In genomic region chr12:82086441-82086840, GRCm38 (mm10) we compare ENCODE assay signal across 23 mouse cellular contexts.
A peak's percentile ranks its signal among the peaks of the same experiment; 100 is the strongest.
DNase-seq lines count a peak whose midpoint lies in the region; ATAC-seq and TF ChIP-seq lines count a peak whose summit lies in the region.
"Had no signal": no experiment of that assay in that cellular context is flagged by ENCODE, and none has a peak within 500 bp of the region (broad histone marks: within the 10 kb centered on the region; RNA-seq: fewer than 3 reads in every experiment).

No protein-coding gene starts in this region.

- no peak overlapping the region for H3K4me3 ChIP-seq in liver, postnatal 0 days (ENCODE audit: low read depth, low read length)
- H3K4me3 ChIP-seq in forebrain, embryonic 14.5 days (ENCODE audit: low read depth, low read length) = no peak overlapping the region
- H3K4me3 ChIP-seq: forebrain, embryonic 10.5 days; forebrain, embryonic 13.5 days; gastrocnemius, adult 2 months; heart, embryonic 13.5 days had no signal

- peak; percentile 26 for DNase-seq in adrenal gland, adult 2 months
- no peak for DNase-seq in adrenal gland, postnatal 25 days
- no peak for DNase-seq in liver, postnatal 0 days
- no peak for DNase-seq in liver
- DNase-seq in brain, adult 2 months (ENCODE audit: low read depth, low spot score) = peak; percentile 38
- DNase-seq in forebrain, embryonic 14.5 days (ENCODE audit: low spot score) = no peak
- DNase-seq in urinary bladder, postnatal 25 days (ENCODE audit: low spot score) = no peak
- DNase-seq: cerebellum, adult 18-20 months; cerebellum, adult 9-10 months; cerebellum, postnatal 14 days; forebrain, postnatal 0 days; gastrocnemius, adult 2 months; gastrocnemius, postnatal 14 days; heart, adult 18-20 months; heart, postnatal 14 days; heart, postnatal 4 days had no signal

- H3K27ac ChIP-seq in liver, postnatal 0 days (ENCODE audit: low read depth) = peak overlapping the region; percentile 76
- no peak overlapping the region for H3K27ac ChIP-seq in forebrain, embryonic 14.5 days (ENCODE audit: low read depth, low read length)
- H3K27ac ChIP-seq: forebrain, embryonic 10.5 days; forebrain, embryonic 13.5 days; gastrocnemius, adult 2 months; heart, embryonic 13.5 days; hindbrain, embryonic 14.5 days; hindbrain, postnatal 0 days had no signal

- no peaks in the 10 kb centered on the region for H3K36me3 ChIP-seq in liver, postnatal 0 days (replicated peaks; ENCODE audit: insufficient read depth, low read length)
- no peaks in the 10 kb centered on the region for H3K36me3 ChIP-seq in forebrain, embryonic 14.5 days (ENCODE audit: control insufficient read depth, insufficient read depth, low read length)
- H3K36me3 ChIP-seq: forebrain, embryonic 10.5 days; heart, embryonic 13.5 days had no signal

- no peak for TF ChIP-seq CTCF in liver, postnatal 0 days (IDR thresholded peaks at IDR 0.05; ENCODE audit: low read depth)

- no peak for ATAC-seq in liver, postnatal 0 days
- ATAC-seq in forebrain, embryonic 14.5 days = no peak
- ATAC-seq: CD4-positive, CD25-positive, alpha-beta regulatory T cell, adult 4 months; forebrain, embryonic 13.5 days; forebrain, postnatal 0 days; hindbrain, postnatal 0 days; inflammation-experienced regulatory T-cells, adult 6 months had no signal

- H3K27me3 ChIP-seq in liver, postnatal 0 days (ENCODE audit: insufficient read depth, low read length) = no peaks in the 10 kb centered on the region
- H3K27me3 ChIP-seq in forebrain, embryonic 14.5 days (replicated peaks; ENCODE audit: control insufficient read depth, insufficient read depth, low read length) = no peaks in the 10 kb centered on the region
- H3K27me3 ChIP-seq: forebrain, embryonic 13.5 days; heart, embryonic 13.5 days had no signal

- no peak for TF ChIP-seq EP300 in liver, postnatal 0 days (IDR thresholded peaks at IDR 0.05; ENCODE audit: low read depth)

- H3K4me1 ChIP-seq in liver, postnatal 0 days (ENCODE audit: insufficient read depth) = no peaks in the 10 kb centered on the region
- H3K4me1 ChIP-seq in forebrain, embryonic 14.5 days (ENCODE audit: control insufficient read depth, insufficient read depth, low read length) = no peaks in the 10 kb centered on the region
- H3K4me1 ChIP-seq: forebrain, embryonic 10.5 days; forebrain, embryonic 13.5 days; heart, embryonic 13.5 days had no signal

- no peak overlapping the region for H3K4me2 ChIP-seq in liver, postnatal 0 days (ENCODE audit: low read depth, low read length)
- H3K4me2 ChIP-seq in forebrain, embryonic 14.5 days (ENCODE audit: low read length) = no peak overlapping the region
- H3K4me2 ChIP-seq: forebrain, embryonic 13.5 days; heart, embryonic 13.5 days; hindbrain, embryonic 14.5 days had no signal

- H3K9ac ChIP-seq in liver, postnatal 0 days (replicated peaks) = no peak overlapping the region
- H3K9ac ChIP-seq in forebrain, embryonic 14.5 days (ENCODE audit: low read length) = no peak overlapping the region
- H3K9ac ChIP-seq: forebrain, embryonic 13.5 days; forebrain, postnatal 0 days; heart, embryonic 13.5 days; hindbrain, embryonic 14.5 days had no signal

- no peaks in the 10 kb centered on the region for H3K9me3 ChIP-seq in liver, postnatal 0 days (ENCODE audit: low read length)
- no peaks in the 10 kb centered on the region for H3K9me3 ChIP-seq in forebrain, embryonic 14.5 days (replicated peaks; ENCODE audit: control insufficient read depth, low read length)
- H3K9me3 ChIP-seq: forebrain, embryonic 10.5 days; heart, embryonic 13.5 days had no signal

Comparison
In these comparisons a context has a peak if more than half of its experiments do, and no peak if none do; other contexts are left out.
1. DNase-seq: peak in adrenal gland, adult 2 months (single experiment) and brain, adult 2 months (single experiment); none in adrenal gland, postnatal 25 days (single experiment), liver, postnatal 0 days (single experiment), liver (single experiment), forebrain, embryonic 14.5 days (single experiment) and urinary bladder, postnatal 25 days (single experiment).